7 mouse cellular contexts compared by ENCODE assay signal in the genomic region with DNA sequence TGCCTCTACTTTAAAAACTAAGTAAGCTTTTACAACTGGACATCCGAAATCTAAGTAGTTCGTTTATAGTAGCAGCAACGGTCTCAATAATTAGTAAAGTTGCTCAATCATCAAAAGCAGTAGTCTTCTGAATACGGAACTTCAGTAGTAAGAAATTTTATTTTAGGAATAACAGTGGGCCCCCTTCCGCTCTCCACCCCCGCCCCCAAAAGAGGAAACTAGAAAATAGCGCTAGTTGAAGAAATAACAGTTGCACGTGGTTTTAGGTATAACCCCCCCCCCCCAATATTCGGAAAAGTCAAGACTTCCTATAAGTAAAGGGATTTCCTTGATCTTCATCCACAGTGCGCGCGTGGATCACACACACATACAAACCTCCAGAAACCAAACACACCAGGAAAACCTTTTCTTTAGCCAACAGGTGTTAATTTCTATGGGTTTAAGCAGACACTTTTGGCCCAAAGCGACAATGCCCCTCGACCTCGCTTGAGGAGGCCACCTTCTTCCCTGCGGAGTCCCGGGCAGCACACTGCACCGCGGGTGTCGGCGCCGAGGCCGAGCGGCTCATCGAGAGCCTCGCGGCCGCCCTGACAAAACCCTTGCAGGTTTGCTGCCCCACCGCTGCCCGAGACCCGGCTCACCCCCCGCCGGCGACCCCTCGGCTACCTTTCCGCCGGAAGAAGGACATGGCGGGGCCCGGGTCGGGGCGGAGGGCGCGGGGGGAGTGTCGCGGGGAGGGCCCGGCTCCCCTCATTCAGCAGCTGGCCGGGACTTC. TPM values are rescaled to one million over a fixed set of nuclear protein-coding genes. Genes with fewer than 3 reads are reported as not detected.
DNase-seq lines count a peak whose midpoint lies in the region; ATAC-seq lines count a peak whose summit lies in the region.

No protein-coding gene starts in this region.

- H3K27me3 ChIP-seq in embryonic facial prominence, embryonic 11.5 days (ENCODE audit: control insufficient read depth, insufficient read depth, low read length): no peaks in the 10 kb centered on the region
- H3K27me3 ChIP-seq in intestine, embryonic 15.5 days (replicated peaks): no peaks in the 10 kb centered on the region
- no peaks in the 10 kb centered on the region for H3K27me3 ChIP-seq in neural tube, embryonic 12.5 days (replicated peaks)

- peak overlapping the region; percentile 81 for H3K4me3 ChIP-seq in embryonic facial prominence, embryonic 11.5 days (ENCODE audit: low read depth, low read length)
- peak overlapping the region; percentile 98 for H3K4me3 ChIP-seq in intestine, embryonic 15.5 days (replicated peaks)
- peak overlapping the region; percentile 87 for H3K4me3 ChIP-seq in neural tube, embryonic 12.5 days

- peak; percentile 2 for DNase-seq in ovary, postnatal 10 days (ENCODE audit: low spot score)
- no peak for DNase-seq in ovary, postnatal 14 days (ENCODE audit: low spot score)
- no peak for DNase-seq in embryonic facial prominence, embryonic 11.5 days (ENCODE audit: low spot score)
- no peak for DNase-seq in cerebellum, postnatal 14 days
- no peak for DNase-seq in thymus, postnatal 36 days

- peak overlapping the region; percentile 82 for H3K27ac ChIP-seq in embryonic facial prominence, embryonic 11.5 days (replicated peaks; ENCODE audit: low read depth, low read length)
- peak overlapping the region; percentile 98 for H3K27ac ChIP-seq in intestine, embryonic 15.5 days
- H3K27ac ChIP-seq in neural tube, embryonic 12.5 days: peak overlapping the region; percentile 89

- peak overlapping the region; percentile 48 for H3K4me2 ChIP-seq in embryonic facial prominence, embryonic 11.5 days (ENCODE audit: low read depth, low read length)
- H3K4me2 ChIP-seq in intestine, embryonic 15.5 days (replicated peaks): peak overlapping the region; percentile 80
- H3K4me2 ChIP-seq in neural tube, embryonic 12.5 days (replicated peaks): peak overlapping the region; percentile 61

- ATAC-seq in embryonic facial prominence, embryonic 11.5 days (replicated peaks; ENCODE audit: insufficient number of reproducible peaks, low FRiP score, low TSS enrichment, low read depth): peak; percentile 83
- ATAC-seq in intestine, embryonic 15.5 days: peak; percentile 63
- ATAC-seq in neural tube, embryonic 12.5 days (ENCODE audit: low FRiP score, low read depth): no peak; the same call in none of the 2 replicates

- H3K9me3 ChIP-seq in embryonic facial prominence, embryonic 11.5 days (replicated peaks; ENCODE audit: control insufficient read depth, low read length): no peaks in the 10 kb centered on the region
- no peaks in the 10 kb centered on the region for H3K9me3 ChIP-seq in intestine, embryonic 15.5 days
- no peaks in the 10 kb centered on the region for H3K9me3 ChIP-seq in neural tube, embryonic 12.5 days

- H3K4me1 ChIP-seq in embryonic facial prominence, embryonic 11.5 days (ENCODE audit: control insufficient read depth, insufficient read depth, low read length): no peaks in the 10 kb centered on the region
- H3K4me1 ChIP-seq in intestine, embryonic 15.5 days (replicated peaks): peaks cover 4% of the 10 kb centered on the region; the same call in 1 of the 2 replicates
- H3K4me1 ChIP-seq in neural tube, embryonic 12.5 days: peaks cover 14% of the 10 kb centered on the region

- 3% methylated on average over 47 of the region's 47 CpGs for WGBS in embryonic facial prominence, embryonic 11.5 days
- WGBS in intestine, embryonic 15.5 days: 1% methylated on average over 47 of the region's 47 CpGs
- WGBS in neural tube, embryonic 12.5 days: 2% methylated on average over 47 of the region's 47 CpGs

- peak overlapping the region; percentile 72 for H3K9ac ChIP-seq in embryonic facial prominence, embryonic 11.5 days (replicated peaks; ENCODE audit: low read length)
- H3K9ac ChIP-seq in intestine, embryonic 15.5 days: peak overlapping the region; percentile 92
- H3K9ac ChIP-seq in neural tube, embryonic 12.5 days: peak overlapping the region; percentile 88

- H3K36me3 ChIP-seq in embryonic facial prominence, embryonic 11.5 days (replicated peaks; ENCODE audit: control insufficient read depth, insufficient read depth, low read depth, low read length): no peaks in the 10 kb centered on the region; the same call in 1 of the 2 replicates
- H3K36me3 ChIP-seq in intestine, embryonic 15.5 days: no peaks in the 10 kb centered on the region
- no peaks in the 10 kb centered on the region for H3K36me3 ChIP-seq in neural tube, embryonic 12.5 days

RNA-seq across cellular contexts. Expression of gene Akap10, which starts 0.5 kb away (rescaled TPM):
- 15.5 and 16.7 TPM in 2 replicates for polyA plus RNA-seq in embryonic facial prominence, embryonic 11.5 days (2014; fragmentation: Nextera tagmentation; extraction: Ambion mirVana)
- polyA plus RNA-seq in intestine, embryonic 15.5 days (2015; fragmentation: Nextera tagmentation; extraction: Ambion mirVana): 14.3 and 16.3 TPM in 2 replicates
- polyA plus RNA-seq in neural tube, embryonic 12.5 days (2016; fragmentation: Nextera tagmentation; extraction: Ambion mirVana): 19.0 and 19.4 TPM in 2 replicates

RNA-seq across cellular contexts. Expression of gene Specc1, which starts 27.1 kb away (rescaled TPM):
- 15.3 and 17.2 TPM in 2 replicates for polyA plus RNA-seq in embryonic facial prominence, embryonic 11.5 days (2014; fragmentation: Nextera tagmentation; extraction: Ambion mirVana)
- 10.2 and 10.9 TPM in 2 replicates for polyA plus RNA-seq in intestine, embryonic 15.5 days (2015; fragmentation: Nextera tagmentation; extraction: Ambion mirVana)
- 14.1 and 16.6 TPM in 2 replicates for polyA plus RNA-seq in neural tube, embryonic 12.5 days (2016; fragmentation: Nextera tagmentation; extraction: Ambion mirVana)
